Mouse (Mus musculus): Measurements from ENCODE around the gene Rora.

The Rora gene

DNA sequence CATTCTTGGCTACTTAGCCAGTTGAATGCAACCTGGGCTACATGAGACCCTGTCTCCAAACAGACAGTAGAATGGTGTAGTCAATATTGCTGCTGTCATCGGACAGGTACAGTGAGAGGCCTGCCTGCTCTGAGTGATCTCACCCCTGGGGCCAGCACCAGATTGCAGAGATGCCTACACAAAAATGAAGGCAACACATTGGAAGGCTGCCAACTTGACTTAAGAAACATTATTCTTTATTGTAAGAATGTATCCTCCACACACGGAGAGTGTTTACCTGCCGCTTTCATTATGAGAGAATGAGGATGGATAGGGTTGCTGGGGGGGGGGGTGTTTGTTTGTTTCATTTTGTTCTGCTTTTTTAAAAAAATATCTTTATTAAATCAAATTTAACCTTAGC is 592.6 kb downstream of the Rora start:
- DNase-seq: no peak

- no peak for DNase-seq
These were observed 596.0 kb downstream of the Rora start for GRCm38 (mm10) chr9:69249586-69249985.

DNA sequence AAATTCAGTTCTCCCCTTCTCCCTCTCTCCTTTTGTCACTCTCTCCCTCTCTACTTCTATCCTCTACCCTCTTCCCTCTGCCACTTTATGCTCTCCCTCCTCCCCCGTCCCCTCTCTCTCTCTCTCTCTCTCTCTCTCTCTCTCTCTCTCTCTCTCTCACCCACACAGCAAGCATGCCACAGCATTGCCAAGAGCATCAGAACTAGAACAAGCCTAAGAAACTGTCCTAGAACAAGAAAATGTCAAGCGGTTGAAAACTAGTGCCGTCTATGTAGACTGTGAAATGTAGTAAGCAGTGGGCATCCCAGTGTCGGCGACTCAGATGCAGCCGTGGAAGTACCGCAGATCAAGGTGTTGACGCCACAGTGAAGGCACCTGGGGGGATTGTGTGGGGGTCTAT is 596.7 kb downstream of the Rora start:
- DNase-seq: no peak

GRCm38 (mm10) chr9:69258506-69258905 is 604.9 kb downstream of the Rora start:
- DNase-seq: no peak

GRCm38 (mm10) chr9:69259382-69259781 is 605.8 kb downstream of the Rora start:
- DNase-seq: peak; percentile 80 to 92

DNA sequence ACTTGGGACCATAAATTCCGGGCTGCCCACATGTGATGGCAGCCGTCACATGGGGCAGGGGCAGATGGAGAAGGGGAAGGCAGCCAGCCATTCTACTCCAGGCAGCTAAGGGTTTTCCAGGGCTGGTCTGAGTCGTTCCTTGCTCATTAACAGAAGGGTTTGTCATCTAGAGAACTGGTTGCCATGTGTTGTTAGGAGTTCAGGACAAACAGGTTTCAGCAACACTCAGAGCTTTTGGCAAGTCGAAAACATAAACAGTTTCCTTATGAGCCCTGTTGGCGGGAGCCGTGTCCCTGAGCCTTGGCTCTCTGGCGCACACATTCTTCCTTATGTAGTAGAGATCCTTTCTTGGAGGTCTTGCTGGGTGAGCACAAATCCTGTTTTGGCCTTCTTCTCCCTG is 611.6 kb downstream of the Rora start:
- DNase-seq: no peak

DNA sequence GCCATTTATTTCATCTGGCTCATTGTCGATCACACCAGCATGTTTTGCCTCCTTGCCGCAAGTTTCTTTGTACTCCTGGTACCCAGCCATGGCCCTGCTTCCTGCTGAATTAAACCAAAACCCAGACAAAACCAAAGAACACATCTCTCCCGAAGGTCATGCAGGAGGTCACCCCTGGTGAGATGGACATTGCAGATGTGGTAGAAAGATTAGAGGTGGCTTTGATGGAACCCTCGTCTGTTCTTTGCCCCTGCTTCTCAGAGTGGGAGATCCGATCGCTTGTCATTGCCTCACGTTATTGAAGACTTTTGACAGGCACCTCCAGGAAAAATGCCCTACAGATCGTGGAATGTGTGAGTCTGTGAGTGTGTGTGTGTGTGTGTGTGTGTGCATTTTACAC is 616.8 kb downstream of the Rora start:
- DNase-seq: no peak

GRCm38 (mm10) chr9:69270931-69271330 is 617.3 kb downstream of the Rora start:
- no peak for DNase-seq

DNA sequence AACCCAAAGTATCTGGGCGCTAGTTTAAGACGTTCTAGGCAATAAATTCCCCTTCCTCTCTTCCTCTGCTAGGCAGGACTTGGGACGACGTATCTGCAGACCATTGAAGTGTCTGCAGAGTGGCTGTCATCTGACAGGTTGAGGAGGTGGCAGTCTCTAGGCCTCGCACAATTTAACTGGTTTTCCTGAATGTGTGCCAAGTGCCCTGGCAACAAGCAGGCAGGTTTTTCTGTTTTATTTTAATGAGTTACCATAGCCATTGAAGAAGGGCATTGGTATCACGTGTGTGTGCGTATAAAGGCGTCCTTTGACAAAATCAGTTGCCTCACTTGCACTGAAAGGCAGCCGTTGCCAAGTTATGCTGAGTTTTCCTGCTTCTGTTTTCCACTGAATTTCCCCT is 619.3 kb downstream of the Rora start:
- DNase-seq: peak; percentile 68 to 78

- DNase-seq: no peak
These were observed 621.3 kb downstream of the Rora start for GRCm38 (mm10) chr9:69274766-69275485.

DNA sequence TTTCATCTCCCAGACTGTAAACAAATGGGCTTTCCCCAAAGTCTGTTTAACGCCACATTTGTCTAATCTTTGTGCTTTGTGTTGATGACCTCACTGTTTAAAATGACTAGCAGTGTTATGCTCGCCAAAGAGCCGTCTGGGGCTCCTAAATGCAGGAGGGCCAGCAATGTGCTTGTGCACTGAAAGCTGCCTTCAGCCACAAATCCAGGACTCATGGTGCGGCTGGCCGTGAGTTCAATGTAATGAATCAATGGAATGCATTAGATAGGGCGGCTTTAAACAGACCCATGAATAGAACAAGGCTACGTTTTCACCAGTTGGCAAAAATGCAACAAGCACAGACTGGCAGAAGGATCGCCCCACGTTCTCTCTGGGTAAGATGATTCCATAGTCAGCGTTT is 623.7 kb downstream of the Rora start:
- no peak for DNase-seq

GRCm38 (mm10) chr9:69285011-69285410 is 631.4 kb downstream of the Rora start:
- DNase-seq: no peak

- DNase-seq: no peak
These were observed 634.5 kb downstream of the Rora start for GRCm38 (mm10) chr9:69288113-69288512.

GRCm38 (mm10) chr9:69288586-69288985 is 635.0 kb downstream of the Rora start:
- DNase-seq: no peak

GRCm38 (mm10) chr9:69289056-69290017 is 635.8 kb downstream of the Rora start:
- peak; percentile 90 to 96 for DNase-seq

- peak; percentile 38 to 61 for DNase-seq
These were observed 636.7 kb downstream of the Rora start for GRCm38 (mm10) chr9:69290018-69290880.

GRCm38 (mm10) chr9:69290881-69291450 is 637.4 kb downstream of the Rora start:
- DNase-seq: peak; percentile 53 to 74

- DNase-seq: no peak
These were observed 637.9 kb downstream of the Rora start for GRCm38 (mm10) chr9:69291451-69291850.

DNA sequence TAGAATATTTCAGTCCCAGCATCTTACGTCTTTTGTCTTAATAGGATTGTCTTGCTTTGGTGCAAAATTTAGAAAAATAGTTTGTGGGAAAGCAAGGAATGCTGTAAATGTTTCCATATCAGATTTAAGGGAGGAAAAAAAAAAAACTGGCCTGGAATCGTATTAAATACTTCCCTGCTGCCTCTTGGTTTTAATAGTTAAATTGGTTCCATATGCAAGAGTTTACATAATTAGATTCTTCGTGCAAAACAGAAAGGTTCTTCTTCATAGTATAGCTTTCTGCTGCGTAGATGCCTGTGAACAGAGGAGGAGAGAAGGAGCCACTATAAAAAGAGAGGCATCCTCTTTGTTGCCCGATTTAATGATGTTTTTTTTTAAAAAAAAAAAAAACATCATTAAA is 638.8 kb downstream of the Rora start:
- DNase-seq: no peak

DNA sequence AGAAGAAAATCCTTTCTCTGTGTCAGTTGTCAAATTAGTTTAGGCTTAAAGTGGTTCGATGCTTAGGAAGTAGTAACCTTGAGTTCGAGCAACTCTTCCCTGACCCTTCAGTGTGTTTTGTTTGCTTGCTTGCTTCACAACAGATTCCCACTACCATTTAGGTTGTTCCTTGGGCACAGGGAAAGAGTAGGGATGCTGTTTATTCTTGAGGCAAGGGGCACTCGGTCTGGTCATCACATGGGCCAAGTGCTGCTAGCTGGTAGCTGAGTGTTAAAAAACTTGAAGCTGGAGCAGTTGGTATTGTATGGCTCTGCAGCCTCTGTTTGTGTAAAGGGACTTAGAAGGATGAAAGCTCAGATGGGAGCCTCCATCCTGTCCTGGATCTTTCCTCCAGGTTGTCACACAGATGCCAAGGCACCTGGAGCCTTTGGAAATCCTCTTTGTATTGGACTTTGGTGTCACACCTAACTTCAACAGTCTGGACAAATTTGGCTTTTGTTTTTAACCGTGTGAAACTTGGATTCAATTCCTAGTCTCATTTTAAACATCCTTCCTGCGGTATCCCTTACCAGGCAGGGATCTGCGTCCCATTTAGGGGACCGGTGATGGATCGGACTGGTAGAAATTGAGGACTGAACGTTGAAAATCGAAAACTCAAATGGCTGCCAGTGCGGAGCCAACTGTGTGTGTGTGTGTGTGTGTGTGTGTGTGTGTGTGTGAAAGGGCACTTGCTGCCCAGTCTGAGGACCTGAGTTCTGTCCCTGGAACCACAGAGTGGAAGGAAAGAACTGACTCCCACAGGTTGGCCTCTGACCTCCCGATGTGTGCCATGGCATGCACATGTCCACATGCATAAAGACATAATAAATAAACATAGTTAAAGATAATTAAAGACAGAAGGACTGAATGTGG is 639.4 kb downstream of the Rora start:
- no peak for DNase-seq

DNA sequence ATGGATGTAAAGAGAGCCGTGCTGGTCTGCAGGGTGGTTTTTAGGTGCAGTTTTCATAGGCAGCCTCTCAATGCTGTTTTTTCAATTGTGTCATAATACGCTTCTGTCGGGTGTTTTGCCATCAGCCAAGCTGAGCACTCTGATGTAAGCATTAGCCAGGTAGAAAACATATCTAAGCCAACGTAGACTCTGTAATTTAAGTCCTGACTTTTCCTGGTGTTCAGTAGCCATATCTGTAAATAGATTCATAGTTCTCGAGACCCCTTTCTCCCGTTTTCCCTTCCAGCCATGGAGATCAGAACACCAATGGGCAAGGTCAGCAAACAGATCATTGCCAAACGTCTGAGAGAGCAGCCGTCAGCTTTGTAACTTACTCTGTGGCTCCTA is 640.1 kb downstream of the Rora start:
- DNase-seq: no peak

DNA sequence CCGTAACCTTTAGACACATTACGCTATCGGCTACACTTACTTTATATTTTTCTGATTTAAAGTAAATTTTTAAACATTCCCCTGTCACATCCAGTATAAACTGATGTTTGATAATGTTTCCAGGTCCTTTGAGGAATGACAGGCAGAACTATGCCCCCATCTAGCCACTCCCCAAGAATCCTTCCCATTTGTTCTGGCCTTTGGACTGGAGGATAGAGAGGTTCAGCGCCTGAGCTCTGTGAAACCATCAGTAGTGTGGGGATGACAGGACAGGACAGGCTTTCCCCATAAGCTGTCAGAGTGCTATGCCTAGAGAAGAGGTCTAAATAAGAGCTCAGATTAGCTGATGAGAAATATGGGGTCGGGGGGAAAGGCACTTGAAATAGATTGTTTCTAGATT is 640.8 kb downstream of the Rora start:
- no peak for DNase-seq

Measured in kidney, postnatal 25 days (tissue).